Mouse (Mus musculus) testis, adult 10 weeks (tissue): ENCODE measurements around the gene Tbl2. TPM values are rescaled to one million over a fixed set of nuclear protein-coding genes. Genes with fewer than 3 reads are reported as not detected.

Source experiments
- polyA plus RNA-seq: library from polyadenylated mRNA; stranded (reverse); fragments of 350-450 nt; fragmentation: Illumina TruSeq; extraction: RNeasy Lipid Tissue Mini Kit (QIAGEN cat#74804); gene quantifications from one replicate; pipeline ENCODE4 v1.2.3, GENCODE M21; 2014; ENCODE audit warnings: low read depth, low replicate concordance

Gene Tbl2
- polyA plus RNA-seq = 12.1 TPM

DNA sequence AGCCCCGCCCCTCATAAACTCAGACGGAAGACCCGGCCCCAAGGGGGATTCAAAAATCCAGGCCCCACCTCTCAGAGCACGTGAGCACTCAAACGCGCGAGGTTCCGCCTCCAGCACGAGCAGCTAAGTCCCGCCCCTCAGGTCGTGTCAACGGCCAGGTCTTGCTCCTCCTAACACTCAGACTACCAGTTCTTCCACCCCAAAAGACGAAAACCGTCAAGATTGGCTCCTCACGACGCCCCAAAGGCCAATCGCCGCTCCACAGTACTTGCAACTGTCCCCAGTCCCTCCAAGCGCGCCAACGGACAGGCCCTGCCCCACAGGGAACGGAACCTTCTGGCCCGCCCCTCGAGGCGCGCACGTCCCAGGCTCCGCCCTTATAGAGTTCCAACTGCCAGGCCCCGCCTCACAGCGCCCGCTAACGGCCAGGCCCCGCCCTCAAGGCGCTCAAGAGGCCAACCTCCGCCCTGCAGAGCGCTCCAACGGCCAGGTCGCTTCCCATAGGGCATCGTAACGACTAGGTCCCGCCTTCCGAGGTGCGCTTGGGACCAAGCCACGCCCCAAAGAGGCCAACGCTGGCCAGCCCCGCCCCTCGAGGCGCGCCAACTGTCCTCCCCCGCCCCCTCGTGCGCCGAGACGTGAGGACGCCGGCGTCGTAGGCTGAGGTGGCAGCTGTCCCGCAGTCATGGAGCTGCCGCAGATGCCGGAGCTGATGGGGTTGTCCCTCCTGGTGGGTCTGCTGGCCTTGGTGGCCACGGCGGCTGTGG is at the start of gene Tbl2:
Gene Tbl2 (plus strand): TSS at position 605 of the 767 bp plus-strand sequence.

GRCm38 (mm10) chr5:135168063-135169062 is 18.9 kb downstream of the Tbl2 start, which contains the start of gene Bcl7b:
Gene Bcl7b (plus strand): TSS chr5:135168283.

GRCm38 (mm10) chr5:135186621-135187348 is 37.3 kb downstream of the Tbl2 start, which contains the start of gene Baz1b:
Gene Baz1b (plus strand): TSS chr5:135187264.

Other genes with a start within 250 kb of the Tbl2 start
- gene Tmem270, start 242.9 kb upstream of the Tbl2 start, polyA plus RNA-seq = 0.52 TPM
- gene Cldn13, start 234.1 kb upstream of the Tbl2 start, polyA plus RNA-seq = 3.1 TPM
- gene Mettl27, start 217.3 kb upstream of the Tbl2 start, polyA plus RNA-seq = 4.6 TPM
- gene Cldn4, start 202.7 kb upstream of the Tbl2 start, polyA plus RNA-seq = not detected
- not detected for gene Cldn3, start 163.4 kb upstream of the Tbl2 start, polyA plus RNA-seq
- 7.4 TPM for gene Abhd11, start 140.5 kb upstream of the Tbl2 start, polyA plus RNA-seq
- gene Stx1a, start 126.2 kb upstream of the Tbl2 start, polyA plus RNA-seq = not detected
- 10.2 TPM for gene Dnajc30, start 85.5 kb upstream of the Tbl2 start, polyA plus RNA-seq
- gene Bud23, start 84.7 kb upstream of the Tbl2 start, polyA plus RNA-seq = 9.1 TPM
- gene Vps37d, start 71.4 kb upstream of the Tbl2 start, polyA plus RNA-seq = not detected
- 1.1 TPM for gene Mlxipl, start 59.8 kb upstream of the Tbl2 start, polyA plus RNA-seq
- gene Bcl7b, start 18.6 kb downstream of the Tbl2 start, polyA plus RNA-seq = 13.1 TPM
- gene Baz1b, start 37.6 kb downstream of the Tbl2 start, polyA plus RNA-seq = 17.9 TPM
- gene Fzd9, start 101.6 kb downstream of the Tbl2 start, polyA plus RNA-seq = 0.08 TPM
- gene Fkbp6, start 200.4 kb downstream of the Tbl2 start, polyA plus RNA-seq = 8.4 TPM
- gene Trim50, start 203.6 kb downstream of the Tbl2 start, polyA plus RNA-seq = not detected
- 1.9 TPM for gene Nsun5, start 220.3 kb downstream of the Tbl2 start, polyA plus RNA-seq
- gene Pom121, start 244.9 kb downstream of the Tbl2 start, polyA plus RNA-seq = 8.2 TPM